Mouse (Mus musculus): Measurements from ENCODE around the gene Kat7.
A peak's percentile ranks its signal among the peaks of the same experiment; 100 is the strongest.

The Kat7 gene

DNA sequence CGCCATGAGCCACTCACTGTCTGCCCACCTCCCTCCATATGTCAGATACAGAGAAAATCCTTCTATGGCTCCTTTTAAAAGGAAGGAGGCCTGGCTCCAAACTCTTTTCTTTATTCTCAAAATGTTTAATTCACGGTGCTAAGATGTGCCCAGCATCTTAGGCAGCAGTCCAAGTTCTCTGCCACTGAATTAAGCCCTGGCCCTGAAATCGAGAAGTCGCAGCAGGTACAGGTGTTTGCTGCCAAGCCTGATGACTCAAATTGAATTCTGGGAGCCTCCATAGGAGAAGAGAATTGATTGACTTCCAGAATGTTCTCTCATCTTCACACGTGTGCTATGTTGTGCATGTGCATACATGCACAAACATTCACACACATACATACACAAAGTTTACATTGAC lies 27.7 kb downstream of the Kat7 start:
- no peak for DNase-seq (ENCODE audit: low read depth, low spot score)

DNA sequence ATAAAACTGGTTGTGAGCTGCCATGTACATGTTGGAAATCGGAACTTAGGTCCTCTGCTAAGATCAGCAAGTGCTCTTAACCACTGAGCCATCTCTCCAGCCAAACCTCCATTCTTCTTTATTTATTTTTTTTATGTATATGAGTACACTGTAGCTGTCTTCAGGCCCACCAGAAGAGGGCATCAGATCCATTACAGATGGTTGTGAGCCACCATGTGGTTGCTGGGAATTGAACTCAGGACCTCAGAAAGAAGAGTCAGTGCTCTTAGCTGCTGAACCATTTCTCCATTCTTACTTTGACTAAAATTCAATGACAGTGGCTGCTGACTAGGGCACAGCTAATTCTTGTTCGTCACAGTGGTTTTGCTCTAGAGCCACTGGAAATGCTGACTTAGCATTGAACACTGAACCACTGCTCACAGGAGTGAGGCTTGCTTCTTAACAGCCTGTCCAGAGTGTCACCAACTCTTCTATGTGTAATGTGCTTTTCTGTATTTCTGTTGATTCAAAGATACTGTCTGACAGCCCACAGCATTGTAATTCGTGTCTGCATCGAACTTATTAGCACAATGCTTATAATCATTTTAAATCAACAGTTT lies 30.9 kb downstream of the Kat7 start:
- no peak for DNase-seq (ENCODE audit: low read depth, low spot score)

DNA sequence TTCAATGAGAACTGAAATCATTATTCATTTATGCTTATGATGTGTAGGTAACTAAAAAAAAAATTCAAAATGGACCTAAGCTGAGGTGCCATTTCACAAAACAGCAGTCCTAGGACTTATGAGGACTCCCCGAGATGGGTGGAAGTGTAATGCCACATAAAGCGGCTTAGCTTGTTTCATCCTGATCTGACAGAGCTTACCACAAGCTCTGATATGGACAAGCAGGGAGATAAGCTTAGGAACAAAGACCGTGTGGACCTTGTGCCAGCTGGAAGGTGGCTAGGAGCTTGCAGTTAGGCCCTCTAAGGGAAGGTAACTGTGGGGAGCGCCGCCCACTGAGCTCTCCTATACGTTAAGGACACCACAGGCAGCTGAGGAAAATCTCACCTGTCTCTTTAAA lies 34.0 kb downstream of the Kat7 start:
- no peak for DNase-seq (ENCODE audit: low read depth, low spot score)

DNA sequence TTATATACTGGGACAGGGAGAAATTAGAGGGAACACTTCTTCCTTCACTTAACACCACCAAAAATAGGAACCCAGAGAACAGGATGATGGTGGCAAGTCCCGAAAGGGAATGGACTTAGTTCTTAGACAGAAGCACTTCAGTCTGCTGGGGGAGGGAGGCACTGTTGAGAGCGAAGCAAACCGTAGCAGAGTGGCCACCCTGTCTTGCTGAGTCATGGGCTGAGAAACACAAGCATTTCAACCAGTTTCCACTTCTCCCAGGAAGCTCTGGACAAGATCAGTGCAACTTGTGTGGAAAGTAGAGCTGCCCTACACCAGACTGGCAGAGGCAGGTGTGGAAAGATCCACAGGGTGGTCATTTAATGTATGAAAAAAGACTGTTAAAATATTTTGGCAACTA lies 35.4 kb downstream of the Kat7 start:
- DNase-seq (ENCODE audit: low read depth, low spot score) = no peak

DNA sequence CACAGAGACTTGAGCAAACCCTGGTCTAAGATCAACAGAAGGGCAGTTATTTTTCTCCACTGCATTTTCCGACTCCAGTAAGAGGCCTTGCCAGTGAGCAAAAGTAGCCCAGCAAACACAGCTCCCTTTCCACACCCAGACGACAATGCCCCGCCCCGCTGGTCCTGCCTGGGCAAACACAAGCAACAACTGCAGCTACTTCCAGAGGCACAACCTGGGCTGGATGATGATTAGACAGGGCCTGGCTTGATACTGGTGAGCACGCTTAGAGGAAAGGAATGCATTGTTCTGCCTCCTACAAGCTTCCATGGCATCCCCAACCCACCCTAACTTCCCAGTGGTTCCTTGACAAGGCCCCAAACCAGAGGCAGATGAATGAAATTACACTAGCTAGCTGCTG lies 36.4 kb downstream of the Kat7 start:
- DNase-seq (ENCODE audit: low read depth, low spot score) = no peak

DNA sequence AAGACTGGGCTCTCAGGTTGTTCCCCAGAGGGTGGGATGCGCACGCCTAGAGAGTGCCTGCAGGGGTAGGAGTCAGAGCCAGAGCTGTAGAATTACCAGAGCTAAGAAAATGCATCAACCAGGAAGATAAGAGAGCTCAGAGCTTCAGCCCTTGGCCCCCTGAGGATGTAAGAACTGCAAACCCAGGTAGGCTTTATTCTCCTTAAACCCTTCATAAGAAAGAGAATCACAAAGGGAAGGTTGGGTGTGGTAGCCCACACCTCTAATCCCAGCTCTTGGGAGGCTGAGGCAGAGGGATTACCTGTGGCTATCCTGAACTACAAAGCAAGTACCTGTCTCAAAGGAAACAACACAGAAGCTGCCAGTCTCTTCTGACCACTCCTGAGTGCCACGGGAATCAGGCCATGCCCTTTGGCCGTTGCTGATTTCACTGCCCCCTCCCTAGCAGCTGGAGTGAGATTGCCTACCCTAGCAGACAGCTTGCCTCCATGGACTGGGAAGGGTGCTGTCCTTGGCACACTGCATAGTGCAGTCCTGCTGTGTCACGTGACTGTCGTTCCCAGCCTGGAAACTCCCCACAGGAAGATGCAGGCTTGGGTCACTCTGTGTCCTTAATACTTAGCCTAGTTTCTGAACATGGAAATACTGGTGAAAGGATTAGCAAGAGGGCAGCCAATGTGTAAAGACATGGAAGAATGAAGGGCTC lies 43.4 kb downstream of the Kat7 start:
- DNase-seq (ENCODE audit: low read depth, low spot score) = no peak

DNA sequence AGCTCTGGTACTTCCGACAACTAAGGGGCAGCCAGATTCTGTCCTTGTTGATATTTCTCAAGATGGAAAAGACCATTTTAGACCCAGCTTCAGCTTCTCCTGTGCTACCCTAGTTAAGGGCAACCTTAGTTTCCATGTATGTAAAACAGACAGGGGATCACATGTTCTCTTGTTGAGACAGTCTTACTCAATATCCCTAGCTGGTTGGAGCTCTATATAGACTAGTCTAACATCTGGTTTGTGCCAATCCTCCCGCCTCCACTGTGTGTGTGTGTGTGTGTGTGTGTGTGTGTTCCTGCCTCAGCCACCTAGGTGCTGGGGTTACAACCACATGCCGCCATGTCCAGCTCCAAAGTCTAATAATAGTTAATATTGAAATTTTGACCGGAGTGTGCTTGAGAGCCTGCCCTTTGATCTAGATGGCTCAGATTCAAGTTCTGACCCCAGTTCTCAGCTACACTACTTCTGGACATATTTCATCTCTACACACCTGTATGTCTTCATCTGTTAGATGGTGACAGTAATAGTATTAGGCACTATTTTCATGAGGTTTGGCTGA lies 45.5 kb downstream of the Kat7 start:
- no peak for DNase-seq (ENCODE audit: low read depth, low spot score)

DNA sequence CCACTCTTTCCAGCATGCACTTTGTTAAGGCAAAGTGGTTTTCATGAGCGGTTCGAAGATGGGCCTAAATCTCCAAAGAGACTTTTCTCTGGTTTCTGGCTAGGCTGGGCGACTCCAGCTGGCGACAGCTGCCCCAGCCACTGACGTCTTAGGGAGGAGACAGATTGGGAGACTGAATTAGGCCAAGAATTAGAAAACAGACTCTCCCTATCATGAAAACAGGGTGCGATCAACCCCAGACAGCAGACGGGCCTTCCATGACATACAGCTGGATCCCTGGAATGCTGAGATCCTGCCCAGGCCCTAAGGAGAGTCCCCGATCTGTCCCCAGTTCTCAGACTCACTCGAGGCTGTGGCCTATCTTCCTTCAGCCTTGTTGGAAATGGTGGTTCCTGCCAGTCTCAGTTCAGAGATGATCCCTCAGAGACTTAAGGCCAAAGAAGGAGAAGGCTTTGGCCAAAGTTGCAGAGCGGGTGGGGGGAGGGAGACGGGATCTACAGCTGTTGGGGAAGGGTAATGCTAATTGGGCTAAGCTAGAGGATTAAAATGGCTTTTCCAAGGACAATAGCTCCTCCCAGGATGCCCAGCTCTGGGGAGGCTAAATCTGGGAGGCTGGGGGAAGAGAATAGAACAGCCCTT lies 46.1 kb downstream of the Kat7 start:
- no peak for DNase-seq (ENCODE audit: low read depth, low spot score)

DNA sequence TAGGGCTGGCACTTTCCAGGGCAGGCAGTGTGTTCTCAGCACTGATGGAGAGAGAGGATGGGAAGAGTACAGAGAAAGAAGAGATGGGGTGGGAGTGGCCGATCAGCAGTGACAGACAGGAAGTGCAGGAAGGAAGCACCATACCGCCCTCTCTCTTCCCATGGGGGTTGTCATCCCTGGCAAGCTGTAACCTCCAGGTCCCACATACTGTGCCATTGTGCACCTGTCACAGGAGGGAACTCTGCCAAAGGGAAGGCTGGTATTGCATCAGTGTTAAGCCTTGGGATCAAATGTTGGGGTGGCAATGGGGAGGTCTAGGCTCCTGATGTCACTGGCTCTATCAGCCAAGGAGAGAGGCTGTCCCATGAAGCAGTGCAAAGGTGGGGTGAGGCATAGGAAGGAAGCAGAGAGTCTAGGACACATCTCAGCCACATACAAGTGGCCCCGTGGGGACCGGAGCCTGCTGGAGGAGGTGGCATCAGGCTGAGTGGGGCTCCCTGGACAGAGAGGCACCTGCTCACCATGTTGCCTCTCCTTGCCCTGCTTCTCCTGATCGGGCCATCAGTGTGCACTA lies 48.8 kb downstream of the Kat7 start, which contains the start of gene Tac4:
Gene Tac4 (plus strand): TSS at position 352 of the 574 bp plus-strand sequence.
- DNase-seq (ENCODE audit: low read depth, low spot score) = no peak

DNA sequence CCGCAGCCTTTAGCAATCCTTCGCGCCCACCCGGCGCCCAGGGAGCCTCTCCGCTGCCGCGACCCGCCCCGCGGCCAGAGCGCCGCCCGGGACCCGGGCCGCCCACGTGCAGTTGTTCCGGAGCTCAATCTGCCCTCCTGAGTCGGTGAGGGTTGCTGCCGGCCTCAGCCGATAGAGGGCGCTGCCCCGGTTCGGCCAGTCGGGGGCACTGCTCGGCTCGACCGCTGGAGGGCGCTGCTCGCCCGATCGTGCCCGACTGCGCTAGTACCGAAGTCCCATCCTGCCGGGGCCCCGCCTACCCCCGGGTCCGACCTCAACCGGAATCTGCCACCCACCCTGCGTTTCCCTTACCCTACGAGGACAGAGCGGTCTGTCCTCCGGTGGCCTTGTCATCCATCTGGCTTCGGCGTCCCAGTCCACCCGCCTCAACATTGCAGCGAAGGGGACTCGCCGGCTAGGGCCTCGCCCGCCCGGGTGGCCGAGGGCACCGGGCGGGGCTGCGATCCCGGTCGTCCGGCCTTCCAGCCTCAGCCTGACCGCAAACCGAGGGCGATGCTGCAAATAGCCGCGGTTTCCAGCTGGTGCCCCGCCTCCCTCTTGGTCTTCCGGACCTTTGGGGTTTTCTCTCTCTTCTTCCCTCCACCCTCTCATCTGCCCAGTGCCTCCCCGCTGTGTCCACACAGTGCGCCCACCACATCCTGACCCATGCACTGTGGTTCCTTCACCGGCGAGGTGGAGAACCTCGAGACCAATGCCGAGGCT lies 50.8 kb downstream of the Kat7 start:
- peak; percentile 22 for DNase-seq (ENCODE audit: low read depth, low spot score)

DNA sequence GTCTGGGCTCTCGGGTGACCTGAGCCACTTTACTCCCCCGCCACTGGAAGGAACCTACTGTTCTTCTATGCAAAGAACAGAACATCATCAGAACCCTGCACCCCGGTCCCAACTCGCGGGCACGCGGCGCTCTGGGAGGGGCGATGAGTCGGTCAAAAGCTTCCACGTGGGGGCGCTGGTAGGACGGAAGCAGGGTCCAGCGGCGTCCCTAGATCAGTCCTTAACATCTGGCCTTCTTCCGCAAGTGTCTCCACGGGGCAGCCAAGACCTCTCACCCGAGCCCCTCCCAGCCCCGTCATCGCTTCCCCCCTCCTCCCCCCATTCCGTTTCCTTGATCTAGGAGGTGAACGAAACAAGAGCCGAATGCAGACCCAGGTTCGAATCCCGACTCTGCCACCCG lies 51.6 kb downstream of the Kat7 start:
- no peak for DNase-seq (ENCODE audit: low read depth, low spot score)

DNA sequence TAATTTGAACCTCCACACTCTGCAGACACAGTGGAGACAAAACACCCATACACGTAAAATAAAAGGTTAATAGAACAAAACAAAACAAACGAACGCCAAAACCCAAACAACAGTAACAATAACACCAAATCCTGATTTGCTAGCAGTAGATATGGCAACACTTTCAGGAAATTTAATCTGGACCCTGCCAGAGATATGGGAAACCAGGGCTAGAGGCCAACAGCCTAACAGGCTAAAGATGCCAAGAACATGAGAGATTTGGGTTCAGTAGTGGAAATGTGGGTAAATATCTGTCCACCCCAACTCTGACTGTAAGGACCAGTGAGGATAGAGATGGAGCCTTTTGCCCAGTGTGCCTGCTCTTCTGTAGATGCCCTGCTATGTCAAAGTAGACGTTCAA lies 52.1 kb downstream of the Kat7 start:
- no peak for DNase-seq (ENCODE audit: low read depth, low spot score)

DNA sequence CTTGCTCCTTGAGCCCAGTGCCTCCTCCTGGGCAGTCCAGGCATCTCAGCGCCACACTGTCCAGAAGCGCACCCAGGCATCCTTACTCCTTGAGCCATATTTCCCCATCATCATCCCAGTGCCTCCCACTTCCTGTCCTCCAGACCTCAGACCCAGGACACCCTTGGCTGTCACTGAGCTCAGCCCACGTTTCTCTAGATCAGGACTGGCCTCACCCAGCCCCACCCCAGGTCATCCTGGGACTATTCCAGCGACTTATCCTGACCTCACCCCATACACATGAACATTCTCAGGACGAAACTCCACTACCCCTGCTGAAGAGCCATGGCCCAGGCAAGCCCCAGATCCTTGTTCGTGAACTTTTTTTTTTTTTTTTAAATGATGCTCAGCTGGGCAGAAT lies 54.3 kb downstream of the Kat7 start:
- DNase-seq (ENCODE audit: low read depth, low spot score) = no peak

DNA sequence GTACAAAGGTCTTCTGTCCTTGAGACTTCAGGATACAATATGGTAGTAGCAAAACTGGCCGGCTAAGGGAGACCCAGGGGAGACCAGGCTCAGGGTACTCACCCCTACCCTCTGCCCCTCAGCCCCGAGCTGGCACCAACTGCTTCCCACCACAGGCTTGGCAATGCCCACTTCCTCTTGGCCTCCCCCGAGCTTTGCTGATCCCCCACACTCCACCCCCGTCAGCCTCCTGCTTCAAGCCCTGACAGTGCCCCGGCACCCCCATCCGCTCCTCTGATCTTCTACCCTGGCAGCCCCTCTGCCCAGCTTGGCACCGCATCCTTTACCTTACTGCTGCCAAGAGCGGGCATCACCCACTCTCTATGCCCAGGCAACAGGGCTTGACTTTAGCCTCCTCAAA lies 55.9 kb downstream of the Kat7 start:
- DNase-seq (ENCODE audit: low read depth, low spot score) = no peak

DNA sequence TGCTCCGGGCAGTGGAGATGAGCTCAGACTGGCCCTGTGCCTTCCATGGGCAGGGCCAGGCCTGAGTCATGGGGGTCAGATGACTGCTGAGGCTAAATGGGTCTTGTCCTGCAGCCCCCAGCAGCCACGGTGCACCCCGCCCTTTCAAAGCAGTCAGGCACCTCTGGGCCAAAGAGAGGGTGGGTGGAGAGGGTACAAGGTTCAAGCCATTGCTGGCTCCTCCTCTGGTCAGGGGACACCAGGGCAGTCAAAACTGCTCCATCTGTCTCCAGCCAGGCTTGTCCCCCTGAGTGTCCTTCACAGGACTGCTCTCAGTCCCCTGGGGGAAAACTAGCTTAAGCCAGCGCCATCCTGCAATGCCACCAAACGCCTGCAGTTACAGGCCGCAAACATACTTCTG lies 57.9 kb downstream of the Kat7 start:
- DNase-seq (ENCODE audit: low read depth, low spot score) = no peak

DNA sequence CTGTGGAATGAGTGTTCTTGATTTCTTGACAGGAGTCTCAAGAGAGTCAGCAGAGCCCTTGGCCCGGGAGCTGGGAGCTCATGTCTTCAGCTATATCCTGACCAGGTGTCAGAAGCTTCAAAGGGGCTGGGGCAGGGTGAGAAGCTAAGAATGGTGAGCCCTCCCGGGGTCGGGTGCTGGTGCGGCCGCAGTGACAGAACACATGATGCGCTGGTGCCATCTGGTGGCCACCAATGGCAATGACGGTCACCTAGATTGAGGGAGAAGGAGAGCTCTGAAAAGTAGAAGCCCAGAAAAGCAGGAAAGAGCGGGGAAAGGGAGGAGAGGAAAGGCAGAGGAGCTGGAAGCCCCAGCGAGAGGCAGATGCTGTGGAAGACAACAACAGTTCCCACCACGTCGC lies 58.8 kb downstream of the Kat7 start:
- DNase-seq (ENCODE audit: low read depth, low spot score) = no peak

DNA sequence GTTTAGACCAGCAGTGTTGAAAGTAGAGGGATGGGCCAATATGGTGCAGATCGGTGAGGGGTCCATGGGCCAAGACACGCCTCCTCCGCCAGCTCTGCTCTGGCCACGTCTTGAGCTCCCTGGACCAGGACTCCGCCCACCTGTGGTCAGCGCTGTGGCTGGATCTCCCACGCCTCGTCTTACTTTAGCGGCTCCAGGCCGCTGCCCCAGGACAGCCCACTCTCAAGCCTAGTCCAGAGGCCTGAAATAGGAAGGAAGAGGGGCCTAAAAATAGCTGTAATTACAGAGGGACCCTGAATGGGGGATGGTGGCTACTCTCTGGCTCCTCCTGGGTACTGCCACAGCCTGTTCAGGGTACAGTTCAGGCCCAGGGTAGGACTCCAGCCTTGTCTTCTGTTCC lies 59.9 kb downstream of the Kat7 start:
- DNase-seq (ENCODE audit: low read depth, low spot score) = no peak

DNA sequence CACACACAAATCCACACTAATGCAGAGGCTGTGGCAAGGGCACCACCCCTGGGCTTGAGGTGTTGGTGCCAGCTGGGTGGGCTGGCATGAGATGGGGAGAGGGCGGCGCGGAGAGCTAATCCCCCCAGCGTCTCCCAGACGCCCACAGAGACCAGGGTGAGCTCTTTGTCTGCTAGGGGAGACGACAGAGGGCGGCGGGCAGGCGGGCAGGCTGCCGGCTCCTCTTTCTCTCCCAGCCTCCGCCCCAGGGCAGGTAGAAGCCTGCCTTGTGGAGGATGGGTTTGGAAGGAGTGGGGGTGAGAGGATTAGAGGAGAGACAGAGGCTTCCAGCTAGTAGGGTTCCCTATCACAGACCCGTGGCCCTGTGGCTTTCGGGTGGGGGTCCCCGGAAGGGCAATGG lies 63.0 kb downstream of the Kat7 start:
- no peak for DNase-seq (ENCODE audit: low read depth, low spot score)

DNA sequence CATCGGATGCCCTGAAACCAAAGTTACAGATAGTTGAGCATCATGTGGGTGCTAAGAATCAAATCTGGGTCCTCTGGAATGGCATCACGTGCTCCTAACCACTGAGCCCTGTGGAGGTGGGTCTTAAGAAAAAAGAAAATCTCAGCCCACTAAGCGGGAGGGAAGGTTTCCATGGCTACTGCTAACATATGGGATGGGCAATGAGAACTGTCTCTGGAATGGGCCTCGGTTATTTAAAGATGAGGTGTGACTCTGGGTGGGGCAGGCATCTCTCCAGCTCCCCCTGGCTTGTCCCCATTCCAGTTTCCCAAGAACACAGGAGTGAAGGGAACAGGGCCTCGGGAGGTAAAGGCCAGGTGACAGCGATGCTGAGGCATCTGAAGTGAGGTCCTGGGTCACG lies 64.6 kb downstream of the Kat7 start:
- no peak for DNase-seq (ENCODE audit: low read depth, low spot score)

DNA sequence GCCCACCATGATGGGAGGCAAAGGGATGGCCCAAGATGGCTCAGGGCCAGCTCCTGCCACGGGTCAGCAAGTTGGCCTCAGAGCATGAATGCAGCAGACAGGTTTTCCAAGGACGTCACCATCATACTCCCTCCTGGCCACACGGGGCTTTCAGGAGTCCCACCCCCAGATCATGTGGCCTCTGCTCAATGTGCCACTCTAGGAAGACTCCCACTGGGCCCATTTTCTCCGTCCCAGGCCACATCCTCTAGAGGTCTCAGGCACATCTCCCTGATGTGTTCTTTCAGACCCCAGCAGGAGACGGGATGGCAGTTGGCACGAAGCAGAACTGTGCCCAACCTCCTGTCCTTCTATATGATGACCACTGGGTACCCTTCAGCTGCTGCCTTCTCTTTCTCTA lies 67.4 kb downstream of the Kat7 start:
- no peak for DNase-seq (ENCODE audit: low read depth, low spot score)

DNA sequence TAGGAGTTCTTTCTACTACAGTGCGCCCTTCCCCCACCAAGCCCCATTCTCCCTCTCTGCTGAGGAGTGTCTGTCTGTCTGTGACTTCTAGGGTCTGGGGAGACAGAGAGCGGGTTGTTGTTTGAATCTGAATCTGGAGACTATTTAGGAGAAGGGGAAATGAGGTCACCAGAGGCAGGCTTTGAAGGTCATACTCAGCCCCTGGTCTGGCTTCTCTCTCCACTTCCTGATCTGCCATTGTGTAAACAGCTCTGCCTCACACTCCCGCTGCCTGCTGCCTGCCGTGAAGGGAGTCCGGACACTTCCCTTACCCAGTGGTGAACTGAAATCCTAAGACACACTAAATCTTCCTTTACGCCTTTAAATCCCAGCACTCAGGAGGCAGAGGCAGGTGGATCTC lies 71.6 kb downstream of the Kat7 start:
- DNase-seq (ENCODE audit: low read depth, low spot score) = no peak

DNA sequence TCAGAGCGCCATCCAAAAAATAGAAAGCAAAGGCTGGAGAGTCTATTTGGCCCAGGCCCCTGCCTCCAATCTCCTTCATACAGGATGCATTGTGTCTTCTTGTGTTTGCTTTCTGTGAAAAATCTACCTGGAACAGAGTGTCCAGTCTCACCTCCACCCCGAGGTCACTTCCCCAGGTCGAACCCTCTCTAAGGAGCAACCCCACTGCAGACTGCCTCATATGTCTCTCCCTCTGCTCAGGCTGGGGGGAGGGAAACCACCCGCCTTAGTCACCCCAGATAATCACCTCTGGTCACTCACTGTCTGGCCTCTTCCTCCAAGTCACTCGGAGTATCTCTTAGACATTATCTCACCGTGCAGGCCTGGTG lies 77.7 kb downstream of the Kat7 start:
- DNase-seq (ENCODE audit: low read depth, low spot score) = no peak
